Mouse (Mus musculus): ENCODE data around the gene Terb2. TPM values are rescaled to one million over a fixed set of nuclear protein-coding genes. Genes with fewer than 3 reads are reported as not detected.

The Terb2 gene
- polyA plus RNA-seq, 1 experiment from 2014 or later, result not detected

GRCm38 (mm10) chr2:122236321-122236720 lies 50.2 kb downstream of the Terb2 start:
- Histone ChIP-seq H3K36me3 (no peaks in the 10 kb centered on the region), H3K4me1 (replicated peaks) (peaks cover 10% of the 10 kb centered on the region; the same call in 1 of the 2 replicates), H3K27me3 (no peaks in the 10 kb centered on the region), H3K9me3 (no peaks in the 10 kb centered on the region), H3K4me2 (replicated peaks) (no peak overlapping the region), H3K9ac (replicated peaks) (no peak overlapping the region), H3K4me3 (replicated peaks) (no peak overlapping the region), H3K27ac (no peak overlapping the region)
- no peak for ATAC-seq

GRCm38 (mm10) chr2:122237891-122238470 lies 51.9 kb downstream of the Terb2 start:
- 93% methylated on average over 2 of the region's 2 CpGs for WGBS
- Histone ChIP-seq H3K9ac (replicated peaks) (no peak overlapping the region), H3K36me3 (no peaks in the 10 kb centered on the region), H3K27me3 (no peaks in the 10 kb centered on the region), H3K4me1 (replicated peaks) (peaks cover 10% of the 10 kb centered on the region; the same call in 1 of the 2 replicates), H3K9me3 (no peaks in the 10 kb centered on the region), H3K4me2 (replicated peaks) (no peak overlapping the region), H3K27ac (no peak overlapping the region), H3K4me3 (replicated peaks) (no peak overlapping the region)
- no peak for ATAC-seq

- Histone ChIP-seq H3K27me3 (no peaks in the 10 kb centered on the region), H3K9me3 (no peaks in the 10 kb centered on the region), H3K4me2 (replicated peaks) (no peak overlapping the region), H3K9ac (replicated peaks) (no peak overlapping the region), H3K4me1 (replicated peaks) (no peaks in the 10 kb centered on the region), H3K27ac (no peak overlapping the region), H3K4me3 (replicated peaks) (no peak overlapping the region), H3K36me3 (no peaks in the 10 kb centered on the region)
- ATAC-seq, result no peak
These were observed 54.7 kb downstream of the Terb2 start for GRCm38 (mm10) chr2:122240735-122241134.

- no peaks in the 10 kb centered on the region for H3K27me3 ChIP-seq
- H3K4me2 ChIP-seq (replicated peaks), result no peak overlapping the region
- WGBS, result 90% methylated on average over 4 of the region's 4 CpGs
- H3K9ac ChIP-seq (replicated peaks), result no peak overlapping the region
- no peak overlapping the region for H3K27ac ChIP-seq
- H3K9me3 ChIP-seq, result no peaks in the 10 kb centered on the region
- no peak overlapping the region for H3K4me3 ChIP-seq (replicated peaks)
- H3K36me3 ChIP-seq, result no peaks in the 10 kb centered on the region
- ATAC-seq, result no peak
- H3K4me1 ChIP-seq (replicated peaks), result no peaks in the 10 kb centered on the region
These were observed 55.2 kb downstream of the Terb2 start for GRCm38 (mm10) chr2:122241226-122241625.

- H3K27ac ChIP-seq, result no peak overlapping the region
- H3K9ac ChIP-seq (replicated peaks), result no peak overlapping the region
- no peak overlapping the region for H3K4me2 ChIP-seq (replicated peaks)
- H3K4me1 ChIP-seq (replicated peaks), result no peaks in the 10 kb centered on the region
- H3K4me3 ChIP-seq (replicated peaks), result no peak overlapping the region
- no peaks in the 10 kb centered on the region for H3K9me3 ChIP-seq
- H3K27me3 ChIP-seq, result no peaks in the 10 kb centered on the region
- no peak for ATAC-seq
- 72% methylated on average over 6 of the region's 6 CpGs for WGBS
- H3K36me3 ChIP-seq, result no peaks in the 10 kb centered on the region
These were observed 55.9 kb downstream of the Terb2 start for GRCm38 (mm10) chr2:122241935-122242334.

GRCm38 (mm10) chr2:122243671-122244131 lies 57.6 kb downstream of the Terb2 start:
- Histone ChIP-seq H3K36me3 (no peaks in the 10 kb centered on the region), H3K27ac (no peak overlapping the region), H3K4me1 (replicated peaks) (no peaks in the 10 kb centered on the region), H3K4me3 (replicated peaks) (no peak overlapping the region), H3K9me3 (no peaks in the 10 kb centered on the region), H3K27me3 (no peaks in the 10 kb centered on the region), H3K9ac (replicated peaks) (no peak overlapping the region), H3K4me2 (replicated peaks) (no peak overlapping the region)
- WGBS, result 8% methylated on average over 3 of the region's 3 CpGs
- peak; percentile 63 for ATAC-seq

- H3K4me2 ChIP-seq (replicated peaks), result no peak overlapping the region
These were observed 61.7 kb downstream of the Terb2 start for GRCm38 (mm10) chr2:122247786-122248185.

GRCm38 (mm10) chr2:122255997-122256396 lies 69.9 kb downstream of the Terb2 start:
- Histone ChIP-seq H3K4me2 (replicated peaks) (no peak overlapping the region), H3K27ac (no peak overlapping the region), H3K9me3 (no peaks in the 10 kb centered on the region), H3K4me1 (replicated peaks) (no peaks in the 10 kb centered on the region), H3K27me3 (no peaks in the 10 kb centered on the region), H3K9ac (replicated peaks) (no peak overlapping the region), H3K36me3 (no peaks in the 10 kb centered on the region), H3K4me3 (replicated peaks) (no peak overlapping the region)
- ATAC-seq, result no peak
- WGBS, result 92% methylated on average over 5 of the region's 5 CpGs

More at GRCm38 (mm10) chr2:122247786-122248185, 61.7 kb downstream of the Terb2 start:
- H3K9ac ChIP-seq (replicated peaks), result no peak overlapping the region
- no peak overlapping the region for H3K27ac ChIP-seq
- no peak for ATAC-seq
- H3K9me3 ChIP-seq, result no peaks in the 10 kb centered on the region
- no peak overlapping the region for H3K4me3 ChIP-seq (replicated peaks)
- H3K4me1 ChIP-seq (replicated peaks), result no peaks in the 10 kb centered on the region
- 91% methylated on average over 10 of the region's 10 CpGs for WGBS
- H3K27me3 ChIP-seq, result no peaks in the 10 kb centered on the region
- H3K36me3 ChIP-seq, result no peaks in the 10 kb centered on the region

Other genes with a start within 250 kb of the Terb2 start
- 43.0 and 46.0 TPM in 2 replicates for gene Ctdspl2, start 230.3 kb upstream of the Terb2 start, polyA plus RNA-seq (2015; fragmentation: Nextera tagmentation; extraction: Ambion mirVana)
- gene Mageb3, start 230.2 kb upstream of the Terb2 start, polyA plus RNA-seq (2015; fragmentation: Nextera tagmentation; extraction: Ambion mirVana), result 0.49 and 0.79 TPM in 2 replicates
- 10.2 and 11.4 TPM in 2 replicates for gene Eif3j1, start 157.7 kb upstream of the Terb2 start, polyA plus RNA-seq (2015; fragmentation: Nextera tagmentation; extraction: Ambion mirVana)
- 9.7 and 11.2 TPM in 2 replicates for gene Spg11, start 67.9 kb upstream of the Terb2 start, polyA plus RNA-seq (2015; fragmentation: Nextera tagmentation; extraction: Ambion mirVana)
- gene B2m, start 38.6 kb upstream of the Terb2 start, polyA plus RNA-seq (2015; fragmentation: Nextera tagmentation; extraction: Ambion mirVana), result 82.5 and 82.7 TPM in 2 replicates
- not detected in 2 replicates for gene Trim69, start 25.6 kb upstream of the Terb2 start, polyA plus RNA-seq (2015; fragmentation: Nextera tagmentation; extraction: Ambion mirVana)
- gene Patl2, start 83 bp upstream of the Terb2 start, polyA plus RNA-seq (2015; fragmentation: Nextera tagmentation; extraction: Ambion mirVana), result not detected in 2 replicates
- gene Sord, start 48.5 kb downstream of the Terb2 start, polyA plus RNA-seq (2015; fragmentation: Nextera tagmentation; extraction: Ambion mirVana), result 18.2 and 20.0 TPM in 2 replicates
- 0.04 TPM in 1 of 2 replicates, not detected in the other for gene Duox2, start 112.2 kb downstream of the Terb2 start, polyA plus RNA-seq (2015; fragmentation: Nextera tagmentation; extraction: Ambion mirVana)
- gene Duoxa2, start 112.6 kb downstream of the Terb2 start, polyA plus RNA-seq (2015; fragmentation: Nextera tagmentation; extraction: Ambion mirVana), result not detected in 2 replicates
- gene Duoxa1, start 127.5 kb downstream of the Terb2 start, polyA plus RNA-seq (2015; fragmentation: Nextera tagmentation; extraction: Ambion mirVana), result 0.20 and 0.39 TPM in 2 replicates
- gene Duox1, start 129.4 kb downstream of the Terb2 start, polyA plus RNA-seq (2015; fragmentation: Nextera tagmentation; extraction: Ambion mirVana), result 0.13 and 0.15 TPM in 2 replicates
- gene Shf, start 182.9 kb downstream of the Terb2 start, polyA plus RNA-seq (2015; fragmentation: Nextera tagmentation; extraction: Ambion mirVana), result 7.1 and 10.2 TPM in 2 replicates
- 0.09 TPM in 1 of 2 replicates, not detected in the other for gene Slc28a2, start 240.2 kb downstream of the Terb2 start, polyA plus RNA-seq (2015; fragmentation: Nextera tagmentation; extraction: Ambion mirVana)